Mouse (Mus musculus): ENCODE results near the gene Id2.

DNA sequence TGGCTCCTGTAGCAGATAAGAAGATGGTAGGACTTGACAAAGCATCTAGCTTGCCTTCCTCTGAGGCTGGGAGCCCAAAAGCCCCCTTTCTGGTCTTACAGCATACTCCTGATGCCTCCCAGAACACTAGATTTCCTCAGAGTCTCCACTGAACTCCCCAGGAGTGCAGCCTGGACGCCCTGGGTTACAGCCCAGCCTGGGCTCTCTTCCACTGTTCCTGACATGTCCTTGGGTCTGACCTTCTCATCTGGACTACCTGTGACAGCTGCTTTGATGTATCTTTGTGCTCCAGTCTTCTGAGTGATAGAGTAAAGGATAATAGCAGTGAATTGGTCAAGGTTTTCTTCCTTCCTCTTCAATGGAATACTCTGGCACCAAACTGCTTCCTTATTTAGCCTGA, 17.5 kb upstream of the Id2 start:
- TF ChIP-seq POLR2A (IDR thresholded peaks at IDR 0.05; ENCODE audit: low read depth, low read length) (no peak), CTCF (IDR thresholded peaks at IDR 0.05; ENCODE audit: extremely low read depth, insufficient read depth, insufficient read length, insufficient replicate concordance) (no peak)
